Mouse (Mus musculus) kidney, embryonic 14.5 days (tissue): ENCODE measurements around the gene Tmco4. TPM values are rescaled to one million over a fixed set of nuclear protein-coding genes. Genes with fewer than 3 reads are reported as not detected.

Experiments
- ATAC-seq: fragments of 200-750 bp; cut with Nextera tagmentation; 2 replicates; pipeline ENCODE4 v1.8.0; 2017; ENCODE audit warnings: moderate number of reproducible peaks, mild to moderate bottlenecking, moderate TSS enrichment, moderate library complexity; ENCODE audit not compliant: low FRiP score, low TSS enrichment
- H3K27ac ChIP-seq: fragments of 300-500 bp; sonication (generic); 2 replicates; pipeline ENCODE4 v1.5.1; 2014; ENCODE audit warnings: low read depth, mild to moderate bottlenecking, low read length, moderate library complexity, mixed read lengths
- H3K27me3 ChIP-seq: fragments of 300-500 bp; sonication (generic); 2 replicates; pipeline ENCODE4 v1.6.1; 2014; ENCODE audit warnings: mild to moderate bottlenecking, low read length; ENCODE audit not compliant: control insufficient read depth, insufficient read depth
- H3K36me3 ChIP-seq: fragments of 300-500 bp; sonication (generic); 2 replicates; pipeline ENCODE4 v1.6.1; 2014; ENCODE audit warnings: low read length, mixed read lengths; ENCODE audit not compliant: control insufficient read depth, insufficient read depth
- H3K4me1 ChIP-seq: fragments of 300-500 bp; sonication (generic); 2 replicates; pipeline ENCODE4 v1.6.1; 2014; ENCODE audit warnings: low read length, mixed read lengths; ENCODE audit not compliant: control insufficient read depth, insufficient read depth
- H3K4me2 ChIP-seq: fragments of 300-500 bp; sonication (generic); replicated peaks from 2 replicates; pipeline ENCODE4 v1.6.1; 2014; ENCODE audit warnings: low read depth, mild to moderate bottlenecking, low read length
- H3K4me3 ChIP-seq: fragments of 300-500 bp; sonication (generic); 2 replicates; pipeline ENCODE4 v1.5.1; 2014; ENCODE audit warnings: mild to moderate bottlenecking, low read length
- H3K9ac ChIP-seq: fragments of 300-500 bp; sonication (generic); 2 replicates; pipeline ENCODE4 v1.6.1; 2014; ENCODE audit warnings: low read depth, mild to moderate bottlenecking, low read length, moderate library complexity
- H3K9me3 ChIP-seq: fragments of 300-500 bp; sonication (generic); 2 replicates; pipeline ENCODE4 v1.6.1; 2016; ENCODE audit warnings: low read length; ENCODE audit not compliant: control insufficient read depth
- WGBS: fragments of 180-500 bp; shearing (Covaris S2); extraction: QIAGEN DNeasy Blood & Tissue Kit; methylation state at CpG from one replicate; pipeline ENCODE4 v1.1.7; 2014; 5-methylcytosine and 5-hydroxymethylcytosine counted together
- polyA plus RNA-seq: library from polyadenylated mRNA; unstranded; fragments of >200 nt; fragmentation: Nextera tagmentation; extraction: Ambion mirVana; gene quantifications from 2 replicates; pipeline ENCODE4 v1.2.1, GENCODE M21; 2014

The Tmco4 gene
- polyA plus RNA-seq, 1 experiment from 2014 or later: 4.7 TPM

DNA sequence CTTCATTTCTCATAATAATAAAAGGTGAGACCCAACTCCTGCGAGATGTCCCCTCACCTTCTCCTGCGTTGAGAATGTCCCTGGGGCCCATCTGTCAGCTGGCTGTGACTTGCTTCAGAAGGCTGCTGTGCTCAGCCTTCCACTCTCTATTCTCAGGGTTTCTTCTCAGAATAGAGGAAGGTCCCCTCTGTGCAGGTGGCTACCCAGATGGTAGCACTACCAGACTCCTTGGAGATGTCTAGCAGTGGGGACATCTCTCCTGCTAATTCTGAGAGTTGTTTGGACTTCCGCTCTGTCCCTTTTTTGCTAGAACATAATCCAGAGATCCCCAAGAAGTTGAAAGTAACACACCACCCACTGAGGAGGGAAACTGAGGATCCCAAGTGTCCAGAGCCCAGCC, 62.3 kb downstream of the Tmco4 start:
- Histone ChIP-seq H3K27ac (no peak overlapping the region), H3K9me3 (peaks cover 3% of the 10 kb centered on the region; the same call in 1 of the 2 replicates), H3K4me2 (no peak overlapping the region), H3K4me1 (peaks cover 11% of the 10 kb centered on the region), H3K27me3 (no peaks in the 10 kb centered on the region), H3K36me3 (no peaks in the 10 kb centered on the region), H3K4me3 (no peak overlapping the region), H3K9ac (no peak overlapping the region)
- ATAC-seq: no peak
- 89% methylated on average over 3 of the region's 3 CpGs for WGBS

DNA sequence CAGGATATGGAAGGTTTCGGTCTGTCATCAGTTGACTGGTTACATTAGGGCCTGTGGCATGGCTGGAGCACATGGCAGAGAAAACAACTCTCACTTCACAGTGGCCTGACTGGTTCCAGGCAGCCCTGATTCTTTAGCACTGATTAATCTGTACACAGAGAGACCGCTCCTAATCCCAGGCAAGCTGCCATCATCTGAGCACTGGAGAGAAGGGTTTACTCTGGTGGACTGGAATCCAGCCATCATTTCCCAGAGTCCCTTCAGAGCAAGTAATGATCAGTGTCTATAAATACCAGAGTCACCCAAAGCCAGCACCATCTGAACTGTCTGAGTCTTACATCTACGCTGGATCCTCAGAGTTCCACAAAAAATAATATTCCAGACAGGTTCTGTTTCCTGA, 63.1 kb downstream of the Tmco4 start:
- Histone ChIP-seq H3K36me3 (no peaks in the 10 kb centered on the region), H3K4me3 (no peak overlapping the region), H3K4me2 (no peak overlapping the region), H3K9ac (no peak overlapping the region), H3K4me1 (peaks cover 19% of the 10 kb centered on the region), H3K27me3 (no peaks in the 10 kb centered on the region), H3K27ac (no peak overlapping the region), H3K9me3 (peaks cover 3% of the 10 kb centered on the region; the same call in 1 of the 2 replicates)
- no peak for ATAC-seq
- 94% methylated on average over 3 of the region's 3 CpGs for WGBS

DNA sequence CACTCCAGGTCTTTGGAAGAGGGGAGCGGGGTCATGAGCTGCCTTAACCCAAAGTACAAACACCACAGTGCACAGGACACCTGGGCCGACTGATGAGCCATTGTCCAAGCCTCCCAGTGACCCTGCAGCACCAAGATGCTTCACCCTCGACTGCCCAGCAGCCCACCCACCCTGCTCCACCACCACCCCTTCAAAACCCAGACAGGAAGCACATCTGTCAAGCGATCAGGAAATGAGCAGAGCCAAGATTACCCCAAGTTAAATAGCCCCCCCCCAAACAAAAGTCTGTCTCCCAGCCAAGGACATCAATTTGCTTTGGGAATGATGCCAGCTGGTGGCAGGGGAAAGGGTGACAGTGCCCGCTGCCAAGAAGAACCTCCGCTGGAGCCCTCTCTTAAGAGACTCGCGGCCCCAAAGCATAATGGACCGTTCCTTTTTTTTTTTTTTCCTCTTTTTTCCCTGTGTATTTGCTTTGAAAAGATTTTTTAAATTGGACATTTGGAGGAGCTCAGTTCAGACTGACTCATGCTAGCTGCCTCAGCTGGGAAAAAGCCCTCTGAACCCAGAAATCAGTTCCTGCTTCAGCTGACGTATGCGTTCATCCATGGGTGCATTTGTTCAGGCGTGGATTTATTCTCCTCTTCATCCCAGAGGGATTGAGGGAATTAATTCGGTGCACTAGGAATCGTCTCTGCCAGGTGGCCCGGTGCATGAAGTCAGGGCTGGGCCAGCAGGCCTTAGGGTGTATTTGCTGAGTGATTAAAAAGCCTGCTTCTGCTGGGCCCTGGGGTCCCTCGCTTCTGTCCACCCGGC, 65.3 kb downstream of the Tmco4 start:
- Histone ChIP-seq H3K27ac (no peak overlapping the region; the same call in 1 of the 2 replicates), H3K4me3 (no peak overlapping the region), H3K4me2 (no peak overlapping the region), H3K27me3 (no peaks in the 10 kb centered on the region), H3K36me3 (no peaks in the 10 kb centered on the region), H3K9me3 (peaks cover 3% of the 10 kb centered on the region; the same call in 1 of the 2 replicates), H3K4me1 (peaks cover 19% of the 10 kb centered on the region), H3K9ac (no peak overlapping the region)
- ATAC-seq: peak; percentile 36; the same call in 1 of the 2 replicates
- 49% methylated on average over 17 of the region's 17 CpGs for WGBS

DNA sequence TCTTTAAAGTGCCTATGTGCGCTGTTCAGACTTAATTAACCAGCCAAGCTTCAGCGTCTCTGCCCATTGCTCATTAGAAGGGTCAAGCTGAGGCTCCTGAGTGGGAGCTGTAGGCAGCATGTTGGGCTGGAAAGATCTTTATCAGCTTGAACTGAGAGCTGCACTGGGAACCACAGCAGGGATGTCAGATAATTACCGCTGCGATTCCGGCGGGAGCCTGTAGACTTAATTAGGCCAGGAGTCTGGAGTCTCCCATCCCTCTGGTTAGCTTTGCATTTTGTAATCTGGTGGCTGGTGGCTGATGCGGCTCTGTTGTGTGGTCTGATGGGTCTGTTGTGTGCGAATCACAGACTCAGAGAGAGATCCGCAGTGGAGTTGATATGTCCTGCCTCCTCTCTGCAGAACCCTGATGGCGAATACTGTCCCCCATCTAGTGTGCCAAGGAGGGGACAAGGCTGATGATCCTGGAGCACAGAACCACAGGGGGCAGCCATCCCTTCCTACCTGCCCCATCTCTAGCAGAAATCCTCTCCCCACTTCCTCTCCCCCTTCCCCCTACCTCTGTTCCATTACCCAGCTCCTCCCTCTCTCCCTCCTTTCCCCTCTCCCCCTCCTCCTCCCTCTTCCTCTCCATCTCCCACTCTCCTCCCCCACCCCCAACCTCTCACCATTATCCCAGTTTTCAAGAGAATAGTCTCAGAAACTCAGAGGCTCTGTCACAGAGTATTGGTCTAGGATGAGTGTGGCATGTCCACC, 67.6 kb downstream of the Tmco4 start:
- ATAC-seq: 0 out of 2 replicates have a peak, but pooled peaks have one; percentile 4
- H3K27ac ChIP-seq: no peak overlapping the region
- H3K4me2 ChIP-seq: no peak overlapping the region
- H3K4me3 ChIP-seq: no peak overlapping the region
- H3K9ac ChIP-seq: no peak overlapping the region
- H3K9me3 ChIP-seq: peaks cover 3% of the 10 kb centered on the region; the same call in 1 of the 2 replicates
- H3K36me3 ChIP-seq: no peaks in the 10 kb centered on the region
- H3K27me3 ChIP-seq: no peaks in the 10 kb centered on the region
- WGBS: 7% methylated on average over 10 of the region's 10 CpGs
- H3K4me1 ChIP-seq: peaks cover 19% of the 10 kb centered on the region

DNA sequence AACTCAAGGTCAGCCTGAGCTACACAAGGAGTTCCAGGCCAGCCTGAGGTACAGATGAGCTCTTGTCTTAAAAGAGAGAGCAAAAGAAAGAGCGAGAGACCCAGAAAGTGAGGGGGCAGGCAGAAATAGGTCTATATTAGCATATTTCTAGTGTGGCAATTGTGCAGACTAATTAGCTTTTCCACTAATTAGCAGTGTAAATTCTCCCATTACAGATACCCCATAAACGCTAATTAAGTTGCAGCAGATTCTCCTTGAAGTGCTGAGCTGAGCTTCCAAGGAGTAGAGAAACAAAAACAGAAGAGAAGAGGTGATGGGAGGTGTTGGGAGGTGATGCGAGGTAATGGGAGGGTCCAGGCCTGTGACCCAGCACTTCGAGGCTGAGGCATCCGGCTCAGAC, 69.9 kb downstream of the Tmco4 start:
- Histone ChIP-seq H3K9me3 (no peaks in the 10 kb centered on the region), H3K4me2 (no peak overlapping the region), H3K4me3 (no peak overlapping the region), H3K27ac (no peak overlapping the region), H3K36me3 (no peaks in the 10 kb centered on the region), H3K27me3 (no peaks in the 10 kb centered on the region), H3K9ac (no peak overlapping the region), H3K4me1 (peaks cover 14% of the 10 kb centered on the region)
- WGBS: 69% methylated on average over 5 of the region's 5 CpGs
- no peak for ATAC-seq

DNA sequence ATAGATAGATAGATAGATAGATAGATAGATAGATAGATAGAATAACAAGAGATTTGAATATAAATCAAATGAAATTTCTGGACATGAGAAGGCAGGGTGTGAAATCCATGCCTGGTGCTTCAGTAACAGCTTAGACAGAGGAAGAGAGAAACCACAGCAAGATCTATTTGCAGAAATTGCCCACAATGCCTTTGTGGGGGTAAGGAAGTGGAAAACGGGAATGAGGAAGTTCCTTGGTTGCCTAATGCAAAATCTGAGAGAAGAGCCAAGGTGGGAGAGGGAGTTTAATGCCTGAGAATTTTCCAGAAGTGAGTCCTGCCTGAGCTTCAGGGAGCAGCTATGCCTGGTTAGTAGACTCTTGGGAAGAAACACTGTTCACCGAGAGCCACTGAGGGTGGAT, 70.9 kb downstream of the Tmco4 start:
- no peak for ATAC-seq
- H3K27me3 ChIP-seq: no peaks in the 10 kb centered on the region
- no peaks in the 10 kb centered on the region for H3K36me3 ChIP-seq
- H3K4me1 ChIP-seq: peaks cover 7% of the 10 kb centered on the region; the same call in 1 of the 2 replicates
- H3K9me3 ChIP-seq: no peaks in the 10 kb centered on the region
- no peak overlapping the region for H3K4me3 ChIP-seq
- H3K4me2 ChIP-seq: no peak overlapping the region
- H3K27ac ChIP-seq: no peak overlapping the region
- WGBS: 81% methylated on average over 2 of the region's 2 CpGs
- H3K9ac ChIP-seq: no peak overlapping the region

DNA sequence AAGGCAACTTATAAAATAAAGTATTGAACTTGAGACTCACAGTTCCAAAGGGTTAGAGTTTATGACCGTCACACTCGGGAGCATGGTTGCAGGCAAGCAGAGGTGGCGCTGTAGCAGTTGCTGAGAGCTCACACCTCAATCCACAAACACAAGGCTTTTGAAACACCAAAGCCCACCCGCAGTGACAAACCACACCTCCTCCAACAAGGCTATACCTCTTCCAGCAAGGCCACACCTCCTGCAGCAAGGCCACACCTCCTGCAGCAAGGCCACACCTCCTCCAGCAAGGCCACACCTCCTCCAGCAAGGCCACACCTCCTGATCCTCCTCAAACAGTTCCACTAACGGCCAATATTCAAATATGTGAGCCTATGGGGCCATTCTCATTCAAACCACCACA, 71.9 kb downstream of the Tmco4 start:
- WGBS: 82% methylated on average over 5 of the region's 5 CpGs
- H3K9ac ChIP-seq: no peak overlapping the region
- no peaks in the 10 kb centered on the region for H3K9me3 ChIP-seq
- no peak overlapping the region for H3K4me2 ChIP-seq
- no peak overlapping the region for H3K4me3 ChIP-seq
- no peak overlapping the region for H3K27ac ChIP-seq
- ATAC-seq: no peak
- H3K36me3 ChIP-seq: no peaks in the 10 kb centered on the region
- no peaks in the 10 kb centered on the region for H3K27me3 ChIP-seq
- 0 out of 2 replicates have a peak, but pooled peaks cover 7% of the 10 kb centered on the region for H3K4me1 ChIP-seq

DNA sequence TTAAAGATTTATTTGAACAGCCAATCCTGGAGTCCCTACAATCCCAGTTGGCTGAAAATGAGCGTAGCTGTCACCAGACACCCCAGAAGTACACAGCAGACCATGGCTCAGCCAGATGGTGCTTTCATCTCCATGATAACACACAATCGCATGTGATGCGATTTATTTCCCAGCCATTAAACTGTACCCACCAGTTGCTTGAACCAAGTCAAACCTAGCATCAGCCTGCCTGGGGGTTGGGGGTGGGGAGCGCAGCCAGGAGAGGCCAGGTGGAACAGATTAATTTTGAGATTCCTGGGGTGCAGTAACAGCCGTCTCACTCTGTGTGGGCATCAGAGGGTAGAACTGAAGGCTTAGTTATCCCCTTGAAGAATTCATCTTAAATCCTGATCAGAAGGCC, 73.7 kb downstream of the Tmco4 start:
- WGBS: 75% methylated on average over 5 of the region's 5 CpGs
- H3K4me3 ChIP-seq: no peak overlapping the region

DNA sequence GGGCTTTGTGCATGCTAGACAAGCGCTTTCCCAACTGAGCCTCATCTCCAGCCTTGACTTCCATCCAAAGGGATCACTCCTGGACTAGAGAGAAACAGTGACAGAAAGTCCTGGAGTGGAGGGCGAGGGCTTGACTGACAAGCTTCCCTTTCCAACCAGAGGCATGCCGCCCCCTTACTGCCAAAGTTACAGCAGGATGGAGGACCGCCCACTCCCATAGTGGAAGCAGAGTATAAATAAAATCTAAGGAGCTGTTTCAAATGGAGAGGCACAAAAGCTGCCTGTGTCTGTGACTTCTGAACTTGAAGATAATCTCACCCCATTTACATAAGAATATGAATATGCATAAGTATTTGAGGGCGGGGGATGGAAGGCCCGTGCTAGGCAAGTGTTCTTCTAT, 75.8 kb downstream of the Tmco4 start:
- no peak overlapping the region for H3K4me3 ChIP-seq
- no peak overlapping the region for H3K27ac ChIP-seq
- no peaks in the 10 kb centered on the region for H3K27me3 ChIP-seq
- H3K9ac ChIP-seq: no peak overlapping the region
- no peaks in the 10 kb centered on the region for H3K36me3 ChIP-seq
- ATAC-seq: no peak
- H3K4me1 ChIP-seq: no peaks in the 10 kb centered on the region
- H3K4me2 ChIP-seq: no peak overlapping the region
- 74% methylated on average over 6 of the region's 6 CpGs for WGBS
- no peaks in the 10 kb centered on the region for H3K9me3 ChIP-seq

More for the DNA sequence above, 73.7 kb downstream of the Tmco4 start:
- Histone ChIP-seq H3K27me3 (no peaks in the 10 kb centered on the region), H3K9ac (no peak overlapping the region), H3K9me3 (no peaks in the 10 kb centered on the region), H3K36me3 (no peaks in the 10 kb centered on the region), H3K27ac (no peak overlapping the region), H3K4me2 (no peak overlapping the region), H3K4me1 (no peaks in the 10 kb centered on the region)
- ATAC-seq: no peak
